Mouse (Mus musculus): ENCODE measurements around the gene Tpm1.
A peak's percentile ranks its signal among the peaks of the same experiment; 100 is the strongest.

The Tpm1 gene

GRCm38 (mm10) chr9:67049086-67049824 is at the start of gene Tpm1:
TSS of gene Tpm1 (minus strand) at chr9:67049406.
- DNase-seq (ENCODE audit: low spot score), result peak; percentile 86

GRCm38 (mm10) chr9:67094371-67094770 is 45.2 kb upstream of the Tpm1 start:
- DNase-seq (ENCODE audit: low spot score), result no peak

- no peak for DNase-seq (ENCODE audit: low spot score)
These were observed 43.0 kb upstream of the Tpm1 start for GRCm38 (mm10) chr9:67092210-67092609.

GRCm38 (mm10) chr9:67091598-67091997 is 42.4 kb upstream of the Tpm1 start:
- no peak for DNase-seq (ENCODE audit: low spot score)

GRCm38 (mm10) chr9:67091151-67091550 is 41.9 kb upstream of the Tpm1 start:
- no peak for DNase-seq (ENCODE audit: low spot score)

- DNase-seq (ENCODE audit: low spot score), result no peak
These were observed 41.4 kb upstream of the Tpm1 start for GRCm38 (mm10) chr9:67090633-67091045.

GRCm38 (mm10) chr9:67089167-67089566 is 40.0 kb upstream of the Tpm1 start:
- DNase-seq (ENCODE audit: low spot score), result no peak

GRCm38 (mm10) chr9:67083801-67084200 is 34.6 kb upstream of the Tpm1 start:
- no peak for DNase-seq (ENCODE audit: low spot score)

- DNase-seq (ENCODE audit: low spot score), result no peak
These were observed 32.5 kb upstream of the Tpm1 start for GRCm38 (mm10) chr9:67081688-67082087.

- no peak for DNase-seq (ENCODE audit: low spot score)
These were observed 28.6 kb upstream of the Tpm1 start for GRCm38 (mm10) chr9:67077658-67078319.

GRCm38 (mm10) chr9:67077266-67077657 is 28.1 kb upstream of the Tpm1 start:
- no peak for DNase-seq (ENCODE audit: low spot score)

GRCm38 (mm10) chr9:67072182-67072581 is 23.0 kb upstream of the Tpm1 start:
- DNase-seq (ENCODE audit: low spot score), result no peak

GRCm38 (mm10) chr9:67071596-67071995 is 22.4 kb upstream of the Tpm1 start:
- DNase-seq (ENCODE audit: low spot score), result peak; percentile 26

- no peak for DNase-seq (ENCODE audit: low spot score)
These were observed 21.9 kb upstream of the Tpm1 start for GRCm38 (mm10) chr9:67071103-67071502.

- DNase-seq (ENCODE audit: low spot score), result no peak
These were observed 17.4 kb upstream of the Tpm1 start for GRCm38 (mm10) chr9:67066616-67067015.

GRCm38 (mm10) chr9:67059714-67060113 is 10.5 kb upstream of the Tpm1 start:
- no peak for DNase-seq (ENCODE audit: low spot score)

GRCm38 (mm10) chr9:67058366-67058765 is 9.2 kb upstream of the Tpm1 start:
- DNase-seq (ENCODE audit: low spot score), result no peak

- no peak for DNase-seq (ENCODE audit: low spot score)
These were observed 1.6 kb upstream of the Tpm1 start for GRCm38 (mm10) chr9:67050736-67051337.

GRCm38 (mm10) chr9:67049836-67050235 is 630 bp upstream of the Tpm1 start:
- DNase-seq (ENCODE audit: low spot score), result no peak

GRCm38 (mm10) chr9:67048483-67049085 is 622 bp downstream of the Tpm1 start:
- DNase-seq (ENCODE audit: low spot score), result no peak

GRCm38 (mm10) chr9:67047606-67048482 is 1.4 kb downstream of the Tpm1 start:
- peak; percentile 44 for DNase-seq (ENCODE audit: low spot score)
